ENCODE assay signal across 8 mouse cellular contexts in the genomic region with DNA sequence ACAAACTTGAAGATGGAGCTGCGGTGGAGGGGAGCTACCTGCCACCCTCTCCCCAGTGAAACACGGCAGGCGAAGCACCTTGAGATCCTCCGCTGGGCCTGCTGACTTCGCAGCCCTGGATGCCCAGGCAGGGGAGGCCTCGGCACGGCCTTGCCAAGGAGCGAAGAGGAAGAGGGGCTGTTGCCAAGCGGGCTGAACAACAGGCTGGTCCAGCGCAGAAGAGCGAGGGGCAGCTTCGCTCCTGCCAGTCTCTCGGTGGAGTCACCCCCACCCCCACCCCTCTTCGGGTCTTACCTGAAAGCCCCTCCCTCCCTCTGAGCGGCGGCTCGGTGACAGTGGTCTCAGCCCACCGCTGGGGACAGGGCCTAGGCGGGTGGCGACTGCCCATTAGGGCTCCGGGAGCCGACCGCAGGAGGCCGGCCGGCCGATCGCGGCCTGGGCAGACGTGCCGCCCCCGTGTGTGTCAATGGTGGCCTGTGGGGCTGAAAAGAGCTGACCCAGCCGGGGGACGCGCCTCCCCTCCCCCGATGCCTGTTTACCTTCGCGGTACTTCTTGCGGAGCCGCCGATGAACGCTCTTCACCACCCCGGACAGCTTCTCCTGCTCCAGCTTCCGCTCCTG. TPM values are rescaled to one million over a fixed set of nuclear protein-coding genes. Genes with fewer than 3 reads are reported as not detected.
DNase-seq lines count a peak whose midpoint lies in the region; ATAC-seq and TF ChIP-seq lines count a peak whose summit lies in the region.

No protein-coding gene starts in this region.

- peak overlapping the region; percentile 38; the same call in 1 of the 2 replicates for H3K27ac ChIP-seq in ES-Bruce4 (ENCODE audit: insufficient read depth, low read length)
- peak overlapping the region; percentile 96 for H3K27ac ChIP-seq in embryonic facial prominence, embryonic 12.5 days
- H3K27ac ChIP-seq in kidney, postnatal 0 days = peak overlapping the region; percentile 95
- H3K27ac ChIP-seq in liver, postnatal 0 days (ENCODE audit: low read depth) = peak overlapping the region; percentile 96

- TF ChIP-seq CTCF in ES-Bruce4 (IDR thresholded peaks at IDR 0.05; ENCODE audit: low read depth, low read length) = no peak
- no peak for TF ChIP-seq CTCF in kidney, postnatal 0 days (IDR thresholded peaks at IDR 0.05; ENCODE audit: low read depth)
- no peak for TF ChIP-seq CTCF in liver, postnatal 0 days (IDR thresholded peaks at IDR 0.05; ENCODE audit: low read depth)

- peak overlapping the region; percentile 84 for H3K4me3 ChIP-seq in ES-Bruce4 (ENCODE audit: low read depth, low read length)
- H3K4me3 ChIP-seq in embryonic facial prominence, embryonic 12.5 days = peak overlapping the region; percentile 66
- H3K4me3 ChIP-seq in kidney, postnatal 0 days (replicated peaks; ENCODE audit: low read depth, low read length) = peak overlapping the region; percentile 85
- peak overlapping the region; percentile 85 for H3K4me3 ChIP-seq in liver, postnatal 0 days (ENCODE audit: low read depth, low read length)

- H3K4me1 ChIP-seq in ES-Bruce4 (ENCODE audit: control insufficient read depth, insufficient read depth, low read length) = no peaks in the 10 kb centered on the region
- no peaks in the 10 kb centered on the region for H3K4me1 ChIP-seq in embryonic facial prominence, embryonic 12.5 days
- H3K4me1 ChIP-seq in kidney, postnatal 0 days (replicated peaks; ENCODE audit: insufficient read depth, low read length) = no peaks in the 10 kb centered on the region
- peaks cover 9% of the 10 kb centered on the region for H3K4me1 ChIP-seq in liver, postnatal 0 days (ENCODE audit: insufficient read depth)

- TF ChIP-seq EP300 in ES-Bruce4 (IDR thresholded peaks at IDR 0.05; ENCODE audit: insufficient read depth, low read depth, low read length) = no peak
- TF ChIP-seq EP300 in liver, postnatal 0 days (IDR thresholded peaks at IDR 0.05; ENCODE audit: low read depth) = no peak

- ATAC-seq in embryonic facial prominence, embryonic 12.5 days (ENCODE audit: insufficient number of reproducible peaks, insufficient read depth, low FRiP score, low TSS enrichment) = peak; percentile 61
- ATAC-seq in kidney, postnatal 0 days (replicated peaks; ENCODE audit: low FRiP score, low read depth) = peak; percentile 83
- peak; percentile 64 for ATAC-seq in liver, postnatal 0 days

- 0% methylated on average over 29 of the region's 43 CpGs for WGBS in embryonic facial prominence, embryonic 12.5 days
- 1% methylated on average over 41 of the region's 43 CpGs for WGBS in kidney, postnatal 0 days
- under 1% methylated on average over 35 of the region's 43 CpGs for WGBS in liver, postnatal 0 days (ENCODE audit: insufficient replicate concordance)

- no peak for TF ChIP-seq POLR2A in ES-Bruce4 (IDR thresholded peaks at IDR 0.05; ENCODE audit: insufficient read depth, low read length)

- no peaks in the 10 kb centered on the region for H3K36me3 ChIP-seq in ES-Bruce4 (ENCODE audit: control insufficient read depth, insufficient read depth, low read length, poor library complexity, severe bottlenecking)
- H3K36me3 ChIP-seq in embryonic facial prominence, embryonic 12.5 days = no peaks in the 10 kb centered on the region
- H3K36me3 ChIP-seq in kidney, postnatal 0 days (ENCODE audit: insufficient read depth, low read length) = no peaks in the 10 kb centered on the region
- H3K36me3 ChIP-seq in liver, postnatal 0 days (replicated peaks; ENCODE audit: insufficient read depth, low read length) = no peaks in the 10 kb centered on the region

- peak overlapping the region; percentile 75 for H3K4me2 ChIP-seq in embryonic facial prominence, embryonic 12.5 days (replicated peaks)
- H3K4me2 ChIP-seq in kidney, postnatal 0 days (ENCODE audit: low read length) = peak overlapping the region; percentile 79
- H3K4me2 ChIP-seq in liver, postnatal 0 days (ENCODE audit: low read depth, low read length) = peak overlapping the region; percentile 72

- H3K9ac ChIP-seq in ES-Bruce4 (ENCODE audit: low read depth, poor library complexity, severe bottlenecking) = peak overlapping the region; percentile 84
- H3K9ac ChIP-seq in embryonic facial prominence, embryonic 12.5 days = peak overlapping the region; percentile 79
- H3K9ac ChIP-seq in kidney, postnatal 0 days (ENCODE audit: low read depth, low read length) = peak overlapping the region; percentile 89
- H3K9ac ChIP-seq in liver, postnatal 0 days (replicated peaks) = peak overlapping the region; percentile 93

- H3K27me3 ChIP-seq in ES-Bruce4 (ENCODE audit: control insufficient read depth, insufficient read depth, low read length, poor library complexity, severe bottlenecking) = no peaks in the 10 kb centered on the region
- no peaks in the 10 kb centered on the region for H3K27me3 ChIP-seq in embryonic facial prominence, embryonic 12.5 days
- no peaks in the 10 kb centered on the region for H3K27me3 ChIP-seq in kidney, postnatal 0 days (ENCODE audit: insufficient read depth, low read length)
- H3K27me3 ChIP-seq in liver, postnatal 0 days (ENCODE audit: insufficient read depth, low read length) = no peaks in the 10 kb centered on the region

- DNase-seq in adrenal gland, postnatal 25 days = peak; percentile 53
- peak; percentile 16 for DNase-seq in heart, adult 8-10 months (ENCODE audit: low spot score)
- DNase-seq in kidney, postnatal 0 days (ENCODE audit: low spot score) = peak; percentile 73
- DNase-seq in liver, postnatal 0 days = no peak
- DNase-seq in ovary, postnatal 14 days (ENCODE audit: low spot score) = peak; percentile 49
- DNase-seq in thymus, postnatal 25 days = peak; percentile 62

- no peaks in the 10 kb centered on the region for H3K9me3 ChIP-seq in ES-Bruce4 (replicated peaks; ENCODE audit: control insufficient read depth, insufficient read depth, low read length, poor library complexity, severe bottlenecking)
- H3K9me3 ChIP-seq in embryonic facial prominence, embryonic 12.5 days = no peaks in the 10 kb centered on the region
- H3K9me3 ChIP-seq in kidney, postnatal 0 days (replicated peaks; ENCODE audit: low read length) = no peaks in the 10 kb centered on the region
- no peaks in the 10 kb centered on the region for H3K9me3 ChIP-seq in liver, postnatal 0 days (ENCODE audit: low read length)

RNA-seq across cellular contexts. Expression of gene Bmt2, which starts 0.5 kb away (rescaled TPM):
- 18.4 and 21.0 TPM in 2 replicates for polyA plus RNA-seq in ES-Bruce4 (2011; ENCODE audit: insufficient read depth, insufficient read length, low read depth, missing spikeins)
- total RNA-seq in adrenal gland, postnatal 25 days (2021) = 13.5 and 14.6 TPM in 2 replicates
- polyA plus RNA-seq in embryonic facial prominence, embryonic 12.5 days (2016; fragmentation: Nextera tagmentation; extraction: Ambion mirVana) = 20.1 and 23.6 TPM in 2 replicates
- total RNA-seq in heart, adult 8-10 months (2022) = 10 to 100 TPM in 2 of 4 experiments, 1 to 10 TPM in 2; 8.8 to 10.7 (median 9.8) TPM
- polyA plus RNA-seq in kidney, postnatal 0 days (2015; fragmentation: Nextera tagmentation; extraction: Ambion mirVana) = 9.6 and 11.1 TPM in 2 replicates
- 3.2 TPM in 2 replicates for polyA plus RNA-seq in liver, postnatal 0 days (2015; fragmentation: Nextera tagmentation; extraction: Ambion mirVana)

Comparison
In these comparisons a context has a peak if more than half of its experiments do, and no peak if none do; other contexts are left out.
1. H3K27ac ChIP-seq: peak in every context shown above with its lines; median percentile 96 in embryonic facial prominence, embryonic 12.5 days; 96 in liver, postnatal 0 days; 95 in kidney, postnatal 0 days; 38 in ES-Bruce4.